Mouse (Mus musculus) c-Kit-positive CD71-positive TER-119-positive erythroid progenitor cells, embryonic 14.5 days (primary cell): ENCODE measurements around the gene Sun2.

Source experiments
- DNase-seq: peaks from one replicate; pipeline ENCODE4 v3.0.0-alpha.2; 2013; ENCODE audit warnings: low spot score

The Sun2 gene

DNA sequence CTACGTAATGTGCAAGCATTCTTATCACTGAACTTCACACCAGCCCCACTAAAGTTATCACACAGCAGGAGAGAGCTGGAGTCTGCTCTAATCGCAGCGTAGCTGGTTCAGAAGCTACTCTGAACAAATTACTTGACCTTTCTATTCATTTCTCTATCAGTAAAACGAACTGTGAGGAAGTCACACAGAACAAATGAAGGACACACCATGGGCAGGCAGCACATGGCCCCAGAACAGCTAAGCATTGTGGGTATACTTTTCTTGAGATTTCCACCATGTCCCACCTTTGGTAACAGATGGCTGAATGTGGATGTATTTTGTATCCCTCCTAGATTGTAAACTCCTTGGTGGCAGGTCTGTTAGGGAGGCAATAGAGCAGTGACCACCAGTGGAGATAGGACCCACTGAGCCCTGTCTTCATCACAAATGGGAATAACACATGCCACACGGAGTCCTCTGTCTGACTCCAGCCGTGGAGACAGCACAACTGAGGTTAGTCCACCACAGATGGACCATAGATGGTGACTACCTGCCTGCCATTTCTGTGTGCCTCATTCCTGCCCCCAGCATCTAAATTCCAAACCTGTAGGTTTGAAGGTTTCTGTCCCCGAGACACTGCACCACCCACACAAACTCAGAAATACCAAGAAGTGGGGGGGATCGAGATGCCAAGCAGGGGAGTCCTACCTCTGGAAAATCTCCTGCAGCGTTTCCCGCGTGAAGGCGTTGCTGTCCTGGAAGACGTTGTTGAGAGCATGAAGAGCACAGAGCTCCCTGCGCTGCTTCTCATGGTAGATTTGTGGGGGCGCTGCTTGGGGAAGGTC, 56.1 kb downstream of the Sun2 start:
- DNase-seq, result no peak

DNA sequence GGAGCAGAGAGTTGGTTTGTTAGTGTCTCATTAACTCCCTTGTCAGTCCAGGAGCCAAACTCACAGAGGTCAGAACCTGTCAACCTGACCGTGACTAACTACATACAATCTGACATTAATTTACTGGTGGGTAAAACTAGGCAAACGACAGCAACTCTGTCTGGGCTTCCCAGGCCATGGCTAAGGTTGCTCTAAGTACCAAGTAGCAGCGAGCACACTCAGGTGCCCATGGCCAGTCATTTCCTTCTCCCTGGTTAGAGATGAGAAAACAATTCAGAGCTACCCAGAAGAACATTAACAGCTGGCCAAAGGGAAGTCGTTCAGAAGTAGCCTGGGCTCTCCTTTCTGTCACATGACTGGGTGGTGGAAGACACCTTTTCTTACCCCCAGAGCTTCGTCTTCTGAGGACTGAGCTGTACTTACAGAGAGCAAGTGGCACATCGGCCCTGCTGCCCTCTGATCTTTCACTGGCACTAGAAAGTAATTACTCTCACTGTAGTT, 57.1 kb downstream of the Sun2 start:
- DNase-seq, result no peak

DNA sequence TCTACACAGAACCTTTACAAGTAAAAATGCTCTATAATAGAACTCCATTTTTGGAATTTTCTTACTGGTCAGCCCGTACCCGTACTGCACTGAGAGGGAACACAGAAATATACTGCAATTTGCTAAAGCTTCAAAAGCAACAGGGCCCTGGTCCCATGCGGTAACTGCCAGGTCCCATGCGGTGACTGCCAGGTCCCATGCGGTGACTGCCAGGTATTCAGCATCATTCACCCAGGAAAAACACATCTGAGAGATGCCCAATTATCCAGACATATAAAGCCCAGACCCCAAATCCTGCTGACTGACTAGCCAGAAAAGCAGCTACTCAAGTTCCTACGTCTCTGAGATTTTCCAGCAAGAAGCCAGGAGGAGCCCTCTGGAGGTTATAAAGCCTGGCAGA, 57.7 kb downstream of the Sun2 start:
- DNase-seq, result no peak

DNA sequence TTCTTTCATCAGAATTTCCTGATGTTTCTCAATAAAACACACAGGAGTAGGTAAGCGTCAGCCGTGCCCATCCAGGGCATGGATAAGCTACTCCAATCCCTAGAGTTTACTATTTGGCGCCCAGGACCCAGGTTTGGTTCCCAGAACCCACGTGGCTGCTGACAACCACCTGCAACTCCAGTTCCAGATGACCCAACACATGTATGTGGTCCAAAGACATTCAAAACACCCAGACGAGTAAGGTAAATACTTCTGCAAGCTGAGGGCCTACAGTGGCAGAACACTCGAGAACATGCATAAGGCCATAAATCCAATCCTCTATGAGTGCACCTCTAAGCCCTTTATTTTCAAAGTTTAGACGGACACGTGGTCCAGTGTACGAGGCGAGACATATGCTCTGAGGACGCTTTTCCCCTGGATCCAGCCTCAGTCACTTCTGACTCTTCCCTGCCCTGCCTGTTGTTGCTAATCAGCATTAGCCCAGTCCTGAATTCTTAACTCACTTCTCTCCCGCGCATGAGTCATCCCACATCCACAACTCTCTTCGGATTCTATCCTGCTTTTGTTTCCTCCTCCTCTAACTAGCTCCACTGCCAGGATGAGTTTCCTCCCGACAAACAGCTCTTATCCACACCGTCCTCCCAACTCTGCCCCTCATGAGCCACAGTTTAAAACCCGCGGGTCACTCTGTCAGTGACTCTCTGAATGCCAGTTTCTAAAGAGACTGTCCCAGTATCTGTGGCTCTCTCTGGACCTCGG, 58.5 kb downstream of the Sun2 start:
- no peak for DNase-seq

DNA sequence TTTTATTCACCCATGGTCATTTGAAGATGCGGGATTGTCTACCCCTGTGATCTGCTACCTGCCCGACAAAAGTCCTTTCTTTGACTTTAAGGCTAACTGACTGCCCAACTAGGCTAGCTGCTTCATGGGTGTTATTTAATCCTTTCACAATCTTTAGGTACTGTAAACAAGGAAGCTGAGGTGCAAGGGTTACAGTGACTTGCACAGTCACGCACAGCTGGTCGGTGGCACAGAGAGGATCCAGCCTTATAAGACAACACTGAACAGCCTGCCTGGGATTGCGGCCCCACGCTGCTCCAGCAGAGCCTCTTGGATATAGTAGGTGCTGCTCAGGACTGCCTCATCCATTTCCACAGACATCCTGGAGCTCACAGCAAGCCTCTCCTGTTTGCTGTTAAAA, 59.2 kb downstream of the Sun2 start:
- no peak for DNase-seq

DNA sequence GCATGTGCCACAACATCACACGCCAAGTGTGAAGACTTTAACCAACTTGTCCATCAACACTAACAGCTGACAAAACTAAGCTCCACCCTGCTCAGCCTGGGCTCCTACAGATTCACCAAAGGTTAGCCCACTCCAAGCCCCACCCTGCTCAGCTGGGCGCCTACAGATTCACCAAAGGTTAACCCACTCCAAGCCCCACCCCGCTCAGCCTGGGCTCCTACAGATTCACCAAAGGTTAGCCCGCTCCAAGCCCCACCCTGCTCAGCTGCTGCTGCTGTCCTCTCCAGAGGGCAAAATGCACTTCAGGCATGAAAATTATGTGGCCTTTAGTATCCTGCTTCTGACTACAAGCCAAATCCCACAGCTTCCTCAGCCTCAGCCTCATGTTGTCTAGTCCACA, 60.4 kb downstream of the Sun2 start:
- DNase-seq, result no peak

DNA sequence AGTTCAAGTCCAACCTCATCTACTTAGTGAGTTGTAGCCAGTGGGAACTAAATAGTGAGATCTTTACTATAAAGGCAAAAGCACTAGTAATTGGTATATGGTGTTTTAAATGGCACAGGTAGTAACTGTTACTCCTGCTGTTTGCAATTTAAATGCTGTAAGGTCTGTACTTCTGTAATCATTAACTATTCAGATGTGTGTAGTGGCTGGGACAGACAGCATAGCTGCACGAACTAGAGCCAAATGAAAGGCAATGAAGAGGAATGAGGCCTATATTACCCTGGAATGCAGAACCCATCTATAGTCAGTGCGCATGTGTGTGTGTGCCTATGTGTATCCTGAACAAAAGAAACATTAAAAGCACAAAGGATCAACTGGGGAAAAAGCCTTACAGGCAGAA, 64.4 kb downstream of the Sun2 start:
- no peak for DNase-seq
